8 mouse cellular contexts compared by ENCODE assay signal in the genomic region with DNA sequence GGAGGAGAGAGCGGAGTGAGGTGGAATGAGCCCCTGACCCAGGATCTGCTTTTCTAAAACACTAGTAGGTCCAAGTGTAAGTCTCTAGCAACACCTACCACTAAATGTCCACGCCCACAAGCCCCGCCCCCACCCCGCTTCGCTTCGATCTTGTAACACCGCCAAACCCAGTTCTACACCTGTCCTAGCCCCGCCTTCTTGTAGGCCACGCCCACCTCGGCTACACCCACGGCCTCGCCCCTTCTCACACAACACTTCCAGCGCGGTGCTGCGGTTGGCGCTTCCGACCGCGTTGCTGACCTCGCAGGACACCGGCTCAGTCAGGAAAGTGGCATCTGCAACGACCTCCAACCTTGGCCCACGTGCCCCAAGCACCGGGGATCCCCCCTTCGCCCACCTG. TPM values are rescaled to one million over a fixed set of nuclear protein-coding genes. Genes with fewer than 3 reads are reported as not detected.
DNase-seq lines count a peak whose midpoint lies in the region; ATAC-seq lines count a peak whose summit lies in the region.

No protein-coding gene starts in this region.

- peak; percentile 77 for ATAC-seq in CD4-positive, CD25-positive, alpha-beta regulatory T cell, adult 4 months
- ATAC-seq in hindbrain, embryonic 14.5 days (ENCODE audit: low FRiP score) = no peak
- ATAC-seq in liver, embryonic 13.5 days (ENCODE audit: low read depth) = peak; percentile 50; the same call in 1 of the 2 replicates

- H3K27ac ChIP-seq in hindbrain, embryonic 14.5 days = no peak overlapping the region
- H3K27ac ChIP-seq in liver, embryonic 13.5 days = no peak overlapping the region

- H3K4me3 ChIP-seq in hindbrain, embryonic 14.5 days (replicated peaks; ENCODE audit: low read length) = peak overlapping the region; percentile 17
- H3K4me3 ChIP-seq in liver, embryonic 13.5 days (replicated peaks) = peak overlapping the region; percentile 21; the same call in 1 of the 2 replicates

- no peaks in the 10 kb centered on the region for H3K9me3 ChIP-seq in hindbrain, embryonic 14.5 days (ENCODE audit: control insufficient read depth, low read length)
- H3K9me3 ChIP-seq in liver, embryonic 13.5 days (replicated peaks) = no peaks in the 10 kb centered on the region

- H3K4me1 ChIP-seq in hindbrain, embryonic 14.5 days (replicated peaks; ENCODE audit: control insufficient read depth, insufficient read depth, low read length) = peaks cover 22% of the 10 kb centered on the region
- H3K4me1 ChIP-seq in liver, embryonic 13.5 days (replicated peaks) = peaks cover 19% of the 10 kb centered on the region

- H3K9ac ChIP-seq in hindbrain, embryonic 14.5 days = no peak overlapping the region; the same call in 1 of the 2 replicates
- no peak overlapping the region for H3K9ac ChIP-seq in liver, embryonic 13.5 days

- DNase-seq in 416B (ENCODE audit: low read depth) = peak; percentile 76
- no peak for DNase-seq in hindbrain, embryonic 14.5 days (ENCODE audit: low spot score)
- DNase-seq in liver, embryonic 13.5 days = peak; percentile 27
- DNase-seq in natural killer cell, adult 2 months (ENCODE audit: low spot score in 2 of 2) = peak; percentile 70 to 71
- no peak for DNase-seq in frontal cortex, adult 2 months (ENCODE audit: extremely low spot score in 1 of 2, low spot score in 1 of 2)
- no peak for DNase-seq in frontal cortex, postnatal 25 days (ENCODE audit: low spot score in 2 of 2)
- DNase-seq in cerebellum, postnatal 4 days (ENCODE audit: low spot score in 2 of 2) = no peak

- WGBS in hindbrain, embryonic 14.5 days = 3% methylated on average over 25 of the region's 25 CpGs
- 2% methylated on average over 25 of the region's 25 CpGs for WGBS in liver, embryonic 13.5 days (ENCODE audit: insufficient replicate concordance)

- peaks cover 57% of the 10 kb centered on the region for H3K27me3 ChIP-seq in hindbrain, embryonic 14.5 days (ENCODE audit: control insufficient read depth, insufficient read depth, low read length)
- peaks cover 65% of the 10 kb centered on the region for H3K27me3 ChIP-seq in liver, embryonic 13.5 days

- H3K36me3 ChIP-seq in hindbrain, embryonic 14.5 days (replicated peaks; ENCODE audit: control insufficient read depth, insufficient read depth) = no peaks in the 10 kb centered on the region
- H3K36me3 ChIP-seq in liver, embryonic 13.5 days = no peaks in the 10 kb centered on the region

- peak overlapping the region; percentile 40 for H3K4me2 ChIP-seq in hindbrain, embryonic 14.5 days (replicated peaks)
- H3K4me2 ChIP-seq in liver, embryonic 13.5 days = peak overlapping the region; percentile 43

RNA-seq across cellular contexts. Expression of a gene that starts 3.7 kb away (rescaled TPM):
- polyA plus RNA-seq in CD4-positive, CD25-positive, alpha-beta regulatory T cell, adult 4 months (2017; shearing (Covaris generic)) = not detected
- polyA plus RNA-seq in hindbrain, embryonic 14.5 days (2014; fragmentation: Nextera tagmentation; extraction: Ambion mirVana) = 1.8 and 2.4 TPM in 2 replicates
- polyA plus RNA-seq in liver, embryonic 13.5 days (2015; fragmentation: Nextera tagmentation; extraction: Ambion mirVana) = 0.16 and 0.20 TPM in 2 replicates
- polyA plus RNA-seq in frontal cortex, adult 2 months (2012; rRNA removed) = 3.7 and 7.1 TPM in 2 replicates

RNA-seq across cellular contexts. Expression of a gene that starts 4.3 kb away (rescaled TPM):
- not detected for polyA plus RNA-seq in CD4-positive, CD25-positive, alpha-beta regulatory T cell, adult 4 months (2017; shearing (Covaris generic))
- 0.54 and 0.83 TPM in 2 replicates for polyA plus RNA-seq in hindbrain, embryonic 14.5 days (2014; fragmentation: Nextera tagmentation; extraction: Ambion mirVana)
- polyA plus RNA-seq in liver, embryonic 13.5 days (2015; fragmentation: Nextera tagmentation; extraction: Ambion mirVana) = 0.13 and 0.17 TPM in 2 replicates
- 1.2 and 1.6 TPM in 2 replicates for polyA plus RNA-seq in frontal cortex, adult 2 months (2012; rRNA removed)

RNA-seq across cellular contexts. Expression of a gene that starts 8.4 kb away (rescaled TPM):
- polyA plus RNA-seq in CD4-positive, CD25-positive, alpha-beta regulatory T cell, adult 4 months (2017; shearing (Covaris generic)) = 1 to 10 TPM; 3.1 to 3.5 TPM
- polyA plus RNA-seq in hindbrain, embryonic 14.5 days (2014; fragmentation: Nextera tagmentation; extraction: Ambion mirVana) = 690 and 752 TPM in 2 replicates
- 4.6 and 4.7 TPM in 2 replicates for polyA plus RNA-seq in liver, embryonic 13.5 days (2015; fragmentation: Nextera tagmentation; extraction: Ambion mirVana)
- polyA plus RNA-seq in frontal cortex, adult 2 months (2012; rRNA removed) = 940 and 960 TPM in 2 replicates

RNA-seq across cellular contexts. Expression of a gene that starts 32.2 kb away (rescaled TPM):
- polyA plus RNA-seq in CD4-positive, CD25-positive, alpha-beta regulatory T cell, adult 4 months (2017; shearing (Covaris generic)) = 10 to 100 TPM; 39.2 to 44.4 TPM
- polyA plus RNA-seq in hindbrain, embryonic 14.5 days (2014; fragmentation: Nextera tagmentation; extraction: Ambion mirVana) = 1.8 and 2.9 TPM in 2 replicates
- polyA plus RNA-seq in liver, embryonic 13.5 days (2015; fragmentation: Nextera tagmentation; extraction: Ambion mirVana) = 1.2 TPM in 2 replicates
- 5.4 and 6.4 TPM in 2 replicates for polyA plus RNA-seq in frontal cortex, adult 2 months (2012; rRNA removed)

RNA-seq across cellular contexts. Expression of a gene that starts 34.1 kb away (rescaled TPM):
- polyA plus RNA-seq in CD4-positive, CD25-positive, alpha-beta regulatory T cell, adult 4 months (2017; shearing (Covaris generic)) = 100 to 1,000 TPM; 356 to 434 TPM
- 1.1 TPM in 1 of 2 replicates, not detected in the other for polyA plus RNA-seq in hindbrain, embryonic 14.5 days (2014; fragmentation: Nextera tagmentation; extraction: Ambion mirVana)
- polyA plus RNA-seq in liver, embryonic 13.5 days (2015; fragmentation: Nextera tagmentation; extraction: Ambion mirVana) = 2.7 and 4.0 TPM in 2 replicates
- 1.5 and 2.2 TPM in 2 replicates for polyA plus RNA-seq in frontal cortex, adult 2 months (2012; rRNA removed)

Comparison
In these comparisons a context has a peak if more than half of its experiments do, and no peak if none do; other contexts are left out.
1. DNase-seq: peak in 416B (single experiment), liver, embryonic 13.5 days (single experiment) and natural killer cell, adult 2 months (2 of 2); none in hindbrain, embryonic 14.5 days (single experiment), frontal cortex, adult 2 months (0 of 2), frontal cortex, postnatal 25 days (0 of 2) and cerebellum, postnatal 4 days (0 of 2).
2. RNA of a gene that starts 8.4 kb away (polyA plus RNA-seq): 940 to 960 TPM in frontal cortex, adult 2 months and 690 to 752 TPM in hindbrain, embryonic 14.5 days; 4.6 to 4.7 TPM in liver, embryonic 13.5 days and 3.1 to 3.5 TPM in CD4-positive, CD25-positive, alpha-beta regulatory T cell, adult 4 months; every median in the first group is over 100 times any median in the second.